Mouse (Mus musculus): Measurements from ENCODE around the gene Olfr1416.
"Not testable (repeated sequence)": the region's sequence is repeated elsewhere in the genome, so short reads cannot be mapped to it uniquely, and the experiment has no call there.

The Olfr1416 gene

GRCm38 (mm10) chr1:92485013-92485412, at the start of gene Olfr1416:
Gene Olfr1416, minus strand, starts transcription at chr1:92485113.
- DNase-seq (ENCODE audit: low spot score in 2 of 2) = no peak

- DNase-seq (ENCODE audit: low spot score in 2 of 2) = no peak
Measured at GRCm38 (mm10) chr1:92523764-92524163, 38.9 kb upstream of the Olfr1416 start.

GRCm38 (mm10) chr1:92521376-92521775, 36.5 kb upstream of the Olfr1416 start:
- DNase-seq (ENCODE audit: low spot score in 2 of 2) = no peak

- no peak for DNase-seq (ENCODE audit: low spot score in 2 of 2)
Measured at GRCm38 (mm10) chr1:92519046-92519445, 34.1 kb upstream of the Olfr1416 start.

DNA sequence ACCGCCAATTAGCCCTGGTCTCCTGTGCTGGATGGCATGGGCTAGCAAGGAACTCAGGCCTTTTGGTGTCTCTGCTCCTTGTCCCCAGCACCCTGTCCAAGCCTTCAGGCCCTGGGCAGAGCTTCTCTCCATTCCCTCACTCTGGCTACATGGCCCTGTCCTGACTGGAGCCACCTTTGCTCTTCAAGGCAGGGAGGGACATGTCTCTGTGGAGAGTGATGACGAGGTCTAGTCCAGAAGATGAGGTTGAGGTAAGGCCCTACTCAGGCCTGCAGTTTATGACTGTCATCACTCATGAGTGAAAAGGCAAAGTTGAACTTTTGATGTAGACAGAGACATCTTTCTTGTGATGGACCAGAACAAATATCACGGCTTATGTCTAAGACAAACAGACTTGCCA, 33.6 kb upstream of the Olfr1416 start, which contains the start of gene Olfr1414:
Gene Olfr1414 (minus strand): TSS at position 101 of the 400 bp plus-strand sequence.
- DNase-seq (ENCODE audit: low spot score in 2 of 2) = no peak

DNA sequence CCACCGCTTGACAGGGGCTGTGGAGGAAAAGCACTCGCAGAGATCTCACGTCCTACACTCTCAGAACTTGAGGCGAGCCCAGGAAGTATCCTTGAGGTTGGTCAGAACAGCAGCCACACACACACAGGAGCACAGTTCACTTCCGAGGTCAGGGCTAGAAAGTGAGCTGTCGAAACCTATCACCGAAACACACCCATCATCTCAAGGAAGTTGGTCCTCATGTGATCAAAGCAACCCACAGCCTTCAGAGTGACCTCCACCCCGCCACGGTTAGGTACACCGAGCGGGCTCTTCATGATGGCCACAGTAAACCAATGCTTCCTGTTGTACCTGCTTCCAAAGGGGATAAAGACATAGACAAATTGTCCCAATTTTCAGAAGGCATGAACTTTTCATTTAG, 30.5 kb upstream of the Olfr1416 start:
- DNase-seq (ENCODE audit: low spot score in 2 of 2) = no peak

GRCm38 (mm10) chr1:92511646-92512045, 26.7 kb upstream of the Olfr1416 start:
- not testable (repeated sequence) for DNase-seq (ENCODE audit: low spot score in 2 of 2)

GRCm38 (mm10) chr1:92496001-92496400, 11.1 kb upstream of the Olfr1416 start, which contains the start of gene Olfr1415:
Gene Olfr1415, minus strand, starts transcription at chr1:92496101.
- no peak for DNase-seq (ENCODE audit: low spot score in 2 of 2)

DNA sequence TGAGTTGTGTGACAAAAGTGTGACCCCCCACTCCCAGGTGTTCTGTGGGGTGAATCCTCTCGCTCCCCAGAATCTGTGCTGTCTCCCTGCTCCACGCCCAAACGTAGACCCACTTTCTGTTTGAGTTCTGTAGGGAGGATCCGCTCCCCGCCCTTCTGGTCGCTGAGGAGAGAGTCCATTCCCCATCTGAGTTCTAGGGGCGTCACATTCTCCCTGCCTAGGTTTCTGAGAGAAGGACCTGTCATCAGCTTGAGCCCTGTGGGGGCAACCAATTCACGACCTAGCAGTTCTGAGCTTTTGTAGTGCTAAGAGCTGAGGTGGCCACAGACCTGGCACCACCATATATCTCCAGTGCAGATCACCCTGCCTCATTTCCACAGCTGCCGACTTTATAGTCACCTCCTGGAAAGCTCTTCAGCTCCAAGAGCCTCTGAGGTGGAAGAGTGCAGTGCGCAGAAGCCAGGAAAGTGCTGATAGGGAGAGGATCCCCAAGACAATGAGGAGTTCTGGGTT, 10.8 kb downstream of the Olfr1416 start:
- DNase-seq (ENCODE audit: low spot score in 2 of 2) = no peak

GRCm38 (mm10) chr1:92473165-92474041, 11.5 kb downstream of the Olfr1416 start, which contains the start of gene Ndufa10:
Gene Ndufa10, minus strand, starts transcription at chr1:92473860.
- peak; percentile 95 to 99 for DNase-seq (ENCODE audit: low spot score in 2 of 2)

GRCm38 (mm10) chr1:92468891-92469290, 16.0 kb downstream of the Olfr1416 start:
- no peak for DNase-seq (ENCODE audit: low spot score in 2 of 2)

GRCm38 (mm10) chr1:92458416-92458815, 26.5 kb downstream of the Olfr1416 start:
- no peak for DNase-seq (ENCODE audit: low spot score in 2 of 2)

GRCm38 (mm10) chr1:92457758-92458157, 27.2 kb downstream of the Olfr1416 start:
- no peak for DNase-seq (ENCODE audit: low spot score in 2 of 2)

- DNase-seq (ENCODE audit: low spot score in 2 of 2) = no peak
Measured at GRCm38 (mm10) chr1:92453751-92454445, 31.0 kb downstream of the Olfr1416 start.

DNA sequence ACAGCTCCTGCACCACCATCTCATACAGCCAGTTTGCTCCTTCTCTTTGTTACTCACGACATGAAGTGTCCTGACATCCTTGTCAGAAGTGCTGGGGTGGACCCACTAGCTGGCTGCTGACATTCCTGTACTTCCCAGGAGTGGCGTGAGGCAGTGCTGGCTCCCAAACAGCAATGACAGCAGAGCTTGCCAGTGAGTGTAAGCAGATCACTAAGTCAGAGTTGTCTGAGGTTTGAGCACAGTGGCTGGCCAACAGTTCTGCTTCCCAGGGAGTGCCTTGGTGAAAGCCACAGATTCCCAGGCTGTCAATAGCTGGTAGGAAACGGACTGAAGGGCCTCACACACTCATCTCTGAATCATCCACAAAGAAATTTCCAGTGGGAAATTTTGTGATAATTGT, 36.6 kb downstream of the Olfr1416 start:
- no peak for DNase-seq (ENCODE audit: low spot score in 2 of 2)

- no peak for DNase-seq (ENCODE audit: low spot score in 2 of 2)
Measured at GRCm38 (mm10) chr1:92441453-92442063, 43.4 kb downstream of the Olfr1416 start.

- DNase-seq (ENCODE audit: low spot score in 2 of 2) = no peak
Measured at GRCm38 (mm10) chr1:92440066-92440750, 44.7 kb downstream of the Olfr1416 start.

DNA sequence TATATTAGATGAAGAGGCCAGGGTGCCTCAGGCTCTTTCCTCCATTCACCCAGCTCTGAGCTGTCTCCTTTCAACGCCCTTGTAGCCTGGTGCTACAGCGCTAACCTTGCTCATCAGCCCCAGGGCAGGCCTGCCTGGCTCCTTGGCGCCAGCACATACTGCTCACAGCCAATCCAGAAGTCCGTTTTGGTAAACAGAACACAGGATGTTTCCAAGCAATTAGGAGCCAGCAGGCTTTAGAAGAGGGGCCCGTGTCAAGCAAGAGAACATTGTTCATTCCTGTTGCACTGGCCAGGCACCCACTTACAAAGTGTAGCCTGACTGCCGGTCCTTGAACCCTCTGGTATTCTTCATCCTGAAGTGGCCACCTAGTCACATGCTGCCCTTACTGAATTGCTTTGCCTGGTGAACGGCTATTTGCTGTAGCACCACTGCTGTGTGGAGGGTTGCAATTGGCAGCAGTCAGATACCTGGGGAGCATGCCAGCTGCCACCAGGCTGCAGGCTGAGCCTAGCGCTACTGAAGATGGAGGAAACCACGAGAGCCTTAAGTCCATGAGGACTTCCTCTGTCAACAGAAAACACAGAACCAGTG, 47.1 kb downstream of the Olfr1416 start:
- no peak for DNase-seq (ENCODE audit: low spot score in 2 of 2)

DNA sequence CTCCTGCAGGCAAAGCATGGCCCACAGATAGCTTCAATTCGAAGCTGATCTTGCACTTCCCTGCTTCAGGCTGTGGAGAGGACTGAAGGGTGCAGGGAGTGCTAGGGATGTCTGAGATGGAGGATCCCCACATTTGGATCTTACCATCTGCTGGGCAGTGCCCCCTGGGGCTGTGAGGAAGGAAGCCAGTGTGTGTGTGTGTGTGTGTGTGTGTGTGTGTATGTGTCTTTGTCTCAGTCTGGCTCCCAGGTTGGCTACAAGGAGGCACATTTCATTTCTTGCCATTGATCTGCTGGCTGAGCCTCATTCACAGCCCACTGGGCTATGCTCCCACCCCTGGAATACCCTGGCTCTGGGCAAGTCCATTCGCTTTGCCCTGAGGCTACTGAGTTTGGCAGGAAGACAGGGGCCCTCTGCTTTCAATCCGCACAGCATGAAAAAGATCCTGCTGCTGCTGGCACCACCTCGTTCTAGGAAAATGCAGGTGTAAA, 48.0 kb downstream of the Olfr1416 start:
- no peak for DNase-seq (ENCODE audit: low spot score in 2 of 2)

GRCm38 (mm10) chr1:92434986-92435385, 49.9 kb downstream of the Olfr1416 start:
- no peak for DNase-seq (ENCODE audit: low spot score in 2 of 2)

DNA sequence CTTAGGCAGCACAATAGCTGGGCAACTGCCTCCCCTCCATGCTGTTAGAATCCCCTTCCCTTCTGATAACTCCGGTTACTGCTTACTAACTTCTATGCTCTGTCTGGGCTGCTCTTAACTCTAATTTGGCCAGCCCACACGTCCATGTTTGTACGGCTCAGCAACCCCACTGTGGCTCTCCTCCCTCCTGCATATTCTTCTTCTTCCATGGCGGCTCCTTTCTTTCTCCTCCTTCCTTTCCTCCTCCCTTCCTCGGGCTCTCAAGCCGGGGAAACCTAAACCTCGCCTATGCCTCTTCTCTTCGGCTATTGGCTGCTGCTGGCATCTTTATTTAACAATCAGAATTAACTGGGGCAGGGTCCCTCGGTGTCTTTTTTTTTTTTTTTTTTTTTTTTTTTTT, 52.1 kb downstream of the Olfr1416 start:
- no peak for DNase-seq (ENCODE audit: low spot score in 2 of 2)

Measured in spleen, postnatal 4 days (tissue).